Mouse (Mus musculus): ENCODE results near the gene Zdhhc14.

The Zdhhc14 gene

GRCm38 (mm10) chr17:5666652-5667051 is 174.3 kb downstream of the Zdhhc14 start:
- DNase-seq (ENCODE audit: low spot score) = no peak

- DNase-seq (ENCODE audit: low spot score) = no peak
Observed at GRCm38 (mm10) chr17:5668456-5668855, 176.1 kb downstream of the Zdhhc14 start.

GRCm38 (mm10) chr17:5668981-5669380 is 176.6 kb downstream of the Zdhhc14 start:
- DNase-seq (ENCODE audit: low spot score) = no peak

GRCm38 (mm10) chr17:5675951-5676350 is 183.6 kb downstream of the Zdhhc14 start:
- DNase-seq (ENCODE audit: low spot score) = peak; percentile 20

GRCm38 (mm10) chr17:5679315-5679714 is 187.0 kb downstream of the Zdhhc14 start:
- DNase-seq (ENCODE audit: low spot score) = no peak

- DNase-seq (ENCODE audit: low spot score) = no peak
Observed at GRCm38 (mm10) chr17:5685324-5685723, 193.0 kb downstream of the Zdhhc14 start.

- no peak for DNase-seq (ENCODE audit: low spot score)
Observed at GRCm38 (mm10) chr17:5687810-5688209, 195.5 kb downstream of the Zdhhc14 start.

GRCm38 (mm10) chr17:5688222-5688621 is 195.9 kb downstream of the Zdhhc14 start:
- DNase-seq (ENCODE audit: low spot score) = no peak

GRCm38 (mm10) chr17:5688669-5689068 is 196.3 kb downstream of the Zdhhc14 start:
- no peak for DNase-seq (ENCODE audit: low spot score)

- DNase-seq (ENCODE audit: low spot score) = no peak
Observed at GRCm38 (mm10) chr17:5690746-5691535, 198.6 kb downstream of the Zdhhc14 start.

GRCm38 (mm10) chr17:5692661-5693060 is 200.3 kb downstream of the Zdhhc14 start:
- DNase-seq (ENCODE audit: low spot score) = no peak

GRCm38 (mm10) chr17:5693256-5693655 is 200.9 kb downstream of the Zdhhc14 start:
- DNase-seq (ENCODE audit: low spot score) = no peak

- no peak for DNase-seq (ENCODE audit: low spot score)
Observed at GRCm38 (mm10) chr17:5698447-5699096, 206.2 kb downstream of the Zdhhc14 start.

- DNase-seq (ENCODE audit: low spot score) = no peak
Observed at GRCm38 (mm10) chr17:5710320-5711104, 218.2 kb downstream of the Zdhhc14 start.

GRCm38 (mm10) chr17:5711861-5712260 is 219.5 kb downstream of the Zdhhc14 start:
- no peak for DNase-seq (ENCODE audit: low spot score)

GRCm38 (mm10) chr17:5713141-5713540 is 220.8 kb downstream of the Zdhhc14 start:
- no peak for DNase-seq (ENCODE audit: low spot score)

GRCm38 (mm10) chr17:5716912-5717311 is 224.6 kb downstream of the Zdhhc14 start:
- DNase-seq (ENCODE audit: low spot score) = no peak

GRCm38 (mm10) chr17:5718768-5719387 is 226.5 kb downstream of the Zdhhc14 start:
- DNase-seq (ENCODE audit: low spot score) = no peak

- no peak for DNase-seq (ENCODE audit: low spot score)
Observed at GRCm38 (mm10) chr17:5722802-5723201, 230.4 kb downstream of the Zdhhc14 start.

- DNase-seq (ENCODE audit: low spot score) = peak; percentile 13
Observed at GRCm38 (mm10) chr17:5723601-5724189, 231.3 kb downstream of the Zdhhc14 start.

GRCm38 (mm10) chr17:5729587-5730125 is 237.3 kb downstream of the Zdhhc14 start:
- DNase-seq (ENCODE audit: low spot score) = no peak

GRCm38 (mm10) chr17:5730538-5730937 is 238.2 kb downstream of the Zdhhc14 start:
- no peak for DNase-seq (ENCODE audit: low spot score)

All from urinary bladder, postnatal 14 days (tissue).